Comparison of ENCODE assay signal across 9 mouse cellular contexts in the genomic region with DNA sequence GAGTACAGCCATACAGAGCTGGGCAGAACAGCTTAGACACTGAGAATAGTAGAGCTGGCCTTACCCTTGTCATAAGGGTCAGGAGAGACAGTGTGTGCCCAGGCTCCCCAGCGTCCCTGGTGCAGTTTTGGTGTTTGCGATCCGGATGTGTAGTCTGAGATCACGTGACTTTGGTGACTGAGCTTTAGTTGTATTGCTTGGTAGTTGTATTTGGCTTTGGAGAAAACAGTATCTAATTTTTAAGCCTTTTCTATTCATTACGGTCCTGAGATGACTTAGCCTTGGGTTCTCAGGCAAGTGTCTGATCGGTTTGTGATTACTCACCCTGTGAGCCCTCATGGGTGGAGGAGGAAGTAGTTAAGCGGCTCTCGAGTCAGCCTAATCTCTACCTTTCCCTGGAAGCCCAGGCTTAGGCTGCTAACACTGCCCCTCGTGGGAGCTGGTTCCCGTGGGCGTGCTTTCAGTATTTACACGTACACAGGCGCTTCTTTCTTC. TPM values are rescaled to one million over a fixed set of nuclear protein-coding genes. Genes with fewer than 3 reads are reported as not detected.
A peak's percentile ranks its signal among the peaks of the same experiment; 100 is the strongest.
DNase-seq lines count a peak whose midpoint lies in the region; ATAC-seq lines count a peak whose summit lies in the region.
"Had no signal": no experiment of that assay in that cellular context is flagged by ENCODE, and none has a peak within 500 bp of the region (broad histone marks: within the 10 kb centered on the region; RNA-seq: fewer than 3 reads in every experiment).

No protein-coding gene starts in this region.

- no peak overlapping the region for H3K9ac ChIP-seq in embryonic facial prominence, embryonic 14.5 days (ENCODE audit: low read depth, low read length)
- H3K9ac ChIP-seq in liver, embryonic 16.5 days (ENCODE audit: low read depth, low read length), result no peak overlapping the region
- no peak overlapping the region for H3K9ac ChIP-seq in stomach, embryonic 16.5 days (ENCODE audit: low read length)
- H3K9ac ChIP-seq: heart, embryonic 15.5 days had no signal

- no peak overlapping the region for H3K27ac ChIP-seq in embryonic facial prominence, embryonic 14.5 days (replicated peaks; ENCODE audit: low read depth, low read length)
- peak overlapping the region; percentile 6 for H3K27ac ChIP-seq in liver, embryonic 16.5 days (ENCODE audit: low read length)
- H3K27ac ChIP-seq in stomach, embryonic 16.5 days (ENCODE audit: low read length), result no peak overlapping the region
- H3K27ac ChIP-seq: heart, embryonic 15.5 days had no signal

- no peak overlapping the region for H3K4me3 ChIP-seq in embryonic facial prominence, embryonic 14.5 days (ENCODE audit: low read depth, low read length)
- H3K4me3 ChIP-seq in liver, embryonic 16.5 days (ENCODE audit: low read depth, low read length), result peak overlapping the region; percentile 29
- no peak overlapping the region for H3K4me3 ChIP-seq in stomach, embryonic 16.5 days (replicated peaks; ENCODE audit: low read length)
- H3K4me3 ChIP-seq: heart, embryonic 15.5 days had no signal

- no peaks in the 10 kb centered on the region for H3K4me1 ChIP-seq in embryonic facial prominence, embryonic 14.5 days (ENCODE audit: control insufficient read depth, insufficient read depth, low read length)
- H3K4me1 ChIP-seq in liver, embryonic 16.5 days (ENCODE audit: control insufficient read depth, low read depth, low read length), result peaks cover 5% of the 10 kb centered on the region
- no peaks in the 10 kb centered on the region for H3K4me1 ChIP-seq in stomach, embryonic 16.5 days (ENCODE audit: control insufficient read depth, insufficient read depth, low read length)

- no peaks in the 10 kb centered on the region for H3K27me3 ChIP-seq in embryonic facial prominence, embryonic 14.5 days (replicated peaks; ENCODE audit: control insufficient read depth, insufficient read depth, low read length)
- no peaks in the 10 kb centered on the region for H3K27me3 ChIP-seq in liver, embryonic 16.5 days (ENCODE audit: control insufficient read depth, insufficient read depth, low read depth, low read length)
- H3K27me3 ChIP-seq in stomach, embryonic 16.5 days (ENCODE audit: control insufficient read depth, insufficient read depth, low read length), result no peaks in the 10 kb centered on the region
- H3K27me3 ChIP-seq: heart, embryonic 15.5 days had no signal

- H3K36me3 ChIP-seq in embryonic facial prominence, embryonic 14.5 days (ENCODE audit: control insufficient read depth, insufficient read depth, low read length), result no peaks in the 10 kb centered on the region
- no peaks in the 10 kb centered on the region for H3K36me3 ChIP-seq in liver, embryonic 16.5 days (ENCODE audit: control insufficient read depth, insufficient read depth)
- no peaks in the 10 kb centered on the region for H3K36me3 ChIP-seq in stomach, embryonic 16.5 days (ENCODE audit: control insufficient read depth, insufficient read depth, low read length)
- H3K36me3 ChIP-seq: heart, embryonic 15.5 days had no signal

- WGBS in embryonic facial prominence, embryonic 14.5 days, result 70% methylated on average over 13 of the region's 13 CpGs
- 16% methylated on average over 13 of the region's 13 CpGs for WGBS in liver, embryonic 16.5 days (ENCODE audit: insufficient replicate concordance)
- 55% methylated on average over 13 of the region's 13 CpGs for whole genome bisulfite sequencing in stomach, embryonic 16.5 days

- peak; percentile 53; the same call in 1 of the 2 replicates for ATAC-seq in embryonic facial prominence, embryonic 14.5 days (ENCODE audit: low read depth)
- peak; percentile 54; the same call in 1 of the 2 replicates for ATAC-seq in liver, embryonic 16.5 days (ENCODE audit: low read depth)
- peak; percentile 64; the same call in 1 of the 2 replicates for ATAC-seq in stomach, embryonic 16.5 days (ENCODE audit: insufficient read depth, low FRiP score)

- H3K4me2 ChIP-seq in embryonic facial prominence, embryonic 14.5 days (ENCODE audit: low read depth, low read length), result no peak overlapping the region
- peak overlapping the region; percentile 26 for H3K4me2 ChIP-seq in liver, embryonic 16.5 days (ENCODE audit: low read depth, low read length)
- no peak overlapping the region; the same call in 1 of the 2 replicates for H3K4me2 ChIP-seq in stomach, embryonic 16.5 days (ENCODE audit: low read depth, low read length)
- H3K4me2 ChIP-seq: heart, embryonic 15.5 days had no signal

- no peaks in the 10 kb centered on the region for H3K9me3 ChIP-seq in embryonic facial prominence, embryonic 14.5 days (ENCODE audit: control insufficient read depth, low read length)
- no peaks in the 10 kb centered on the region for H3K9me3 ChIP-seq in liver, embryonic 16.5 days (replicated peaks; ENCODE audit: control insufficient read depth, low read length)
- H3K9me3 ChIP-seq in stomach, embryonic 16.5 days (replicated peaks; ENCODE audit: control insufficient read depth, low read length), result no peaks in the 10 kb centered on the region
- H3K9me3 ChIP-seq: heart, embryonic 15.5 days had no signal

- DNase-seq in spleen, adult 12 weeks (ENCODE audit: low spot score), result peak; percentile 8
- DNase-seq in spleen, postnatal 4 days (ENCODE audit: low spot score in 2 of 2), result no peak
- no peak for DNase-seq in embryonic facial prominence, embryonic 14.5 days (ENCODE audit: low spot score)
- DNase-seq in cerebellum, postnatal 36 days, result no peak
- DNase-seq in thymus, postnatal 36 days, result no peak
- DNase-seq: adrenal gland, postnatal 25 days had no signal

RNA-seq across cellular contexts. Expression of a gene that starts 6.1 kb away (rescaled TPM):
- 14.7 and 15.0 TPM in 2 replicates for polyA plus RNA-seq in embryonic facial prominence, embryonic 14.5 days (2014; fragmentation: Nextera tagmentation; extraction: Ambion mirVana)
- 4.6 and 5.0 TPM in 2 replicates for polyA plus RNA-seq in liver, embryonic 16.5 days (2015; fragmentation: Nextera tagmentation; extraction: Ambion mirVana)
- 11.8 and 13.9 TPM in 2 replicates for polyA plus RNA-seq in stomach, embryonic 16.5 days (2015; fragmentation: Nextera tagmentation; extraction: Ambion mirVana)
